Mouse (Mus musculus) heart, postnatal 0 days (tissue): ENCODE results near the gene Hist1h1d.

Experiments used
- CTCF ChIP-seq: IDR thresholded peaks from 2 replicates; pipeline ENCODE4 v1.5.1; 2016; ENCODE audit warnings: antibody characterized with exemption, control low read depth, low read depth
- EP300 ChIP-seq: IDR thresholded peaks from 2 replicates; pipeline ENCODE4 v1.6.1; 2016; ENCODE audit warnings: antibody characterized with exemption, low read depth

DNA sequence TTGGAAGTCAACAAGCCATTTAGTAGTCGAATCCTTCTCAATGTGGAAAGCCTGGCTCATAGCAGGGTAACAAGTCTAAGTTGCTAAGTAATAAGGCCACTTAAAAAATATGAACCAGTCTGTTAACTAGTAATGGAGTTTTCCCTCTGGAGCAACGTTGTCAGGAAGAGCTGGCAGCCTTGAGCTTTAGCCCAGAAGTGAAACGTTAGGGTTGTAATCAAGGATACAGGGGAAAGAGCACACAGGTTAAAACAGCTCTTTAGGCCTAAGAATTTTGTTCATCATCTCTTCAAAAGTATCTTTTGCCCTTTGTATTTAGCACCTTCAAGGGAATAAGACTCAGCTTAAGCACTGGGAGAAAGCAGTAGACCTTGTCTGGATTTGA lies 2.3 kb upstream of the Hist1h1d start:
- no peak for TF ChIP-seq CTCF
- no peak for TF ChIP-seq EP300
